Mouse (Mus musculus): ENCODE data around the gene Necap2. TPM values are rescaled to one million over a fixed set of nuclear protein-coding genes. Genes with fewer than 3 reads are reported as not detected.

The Necap2 gene
- polyA plus RNA-seq, 1 experiment from 2014 or later, result 36.6 TPM

Other genes with a start within 250 kb of the Necap2 start
- 0.05 TPM in 1 of 2 replicates, not detected in the other for gene Padi1, start 232.6 kb downstream of the Necap2 start, polyA plus RNA-seq (2014; fragmentation: Nextera tagmentation; extraction: Ambion mirVana)
- 0.27 and 0.31 TPM in 2 replicates for gene Padi2, start 172.0 kb downstream of the Necap2 start, polyA plus RNA-seq (2014; fragmentation: Nextera tagmentation; extraction: Ambion mirVana)
- gene Sdhb, start 117.2 kb downstream of the Necap2 start, polyA plus RNA-seq (2014; fragmentation: Nextera tagmentation; extraction: Ambion mirVana), result 508 and 541 TPM in 2 replicates
- 79.9 and 110 TPM in 2 replicates for gene Atp13a2, start 91.5 kb downstream of the Necap2 start, polyA plus RNA-seq (2014; fragmentation: Nextera tagmentation; extraction: Ambion mirVana)
- gene Mfap2, start 67.9 kb downstream of the Necap2 start, polyA plus RNA-seq (2014; fragmentation: Nextera tagmentation; extraction: Ambion mirVana), result 255 and 287 TPM in 2 replicates
- 6.6 and 7.8 TPM in 2 replicates for gene Crocc, start 17.8 kb downstream of the Necap2 start, polyA plus RNA-seq (2014; fragmentation: Nextera tagmentation; extraction: Ambion mirVana)
- 0.19 TPM in 1 of 2 replicates, not detected in the other for gene Spata21, start 10.0 kb upstream of the Necap2 start, polyA plus RNA-seq (2014; fragmentation: Nextera tagmentation; extraction: Ambion mirVana)
- gene Szrd1, start 61.4 kb upstream of the Necap2 start, polyA plus RNA-seq (2014; fragmentation: Nextera tagmentation; extraction: Ambion mirVana), result 37.0 and 38.9 TPM in 2 replicates
- gene Fbxo42, start 69.6 kb upstream of the Necap2 start, polyA plus RNA-seq (2014; fragmentation: Nextera tagmentation; extraction: Ambion mirVana), result 22.3 and 29.5 TPM in 2 replicates
- 6.5 and 6.7 TPM in 2 replicates for gene Rsg1, start 135.6 kb upstream of the Necap2 start, polyA plus RNA-seq (2014; fragmentation: Nextera tagmentation; extraction: Ambion mirVana)
- 0.65 and 1.1 TPM in 2 replicates for gene Arhgef19, start 161.1 kb upstream of the Necap2 start, polyA plus RNA-seq (2014; fragmentation: Nextera tagmentation; extraction: Ambion mirVana)
- gene Epha2, start 222.9 kb upstream of the Necap2 start, polyA plus RNA-seq (2014; fragmentation: Nextera tagmentation; extraction: Ambion mirVana), result 0.58 and 0.64 TPM in 2 replicates

Measured in forebrain, embryonic 14.5 days (tissue).